Mouse (Mus musculus) C2C12 (cell line): ENCODE results near the gene Lingo2. TPM values are rescaled to one million over a fixed set of nuclear protein-coding genes. Genes with fewer than 3 reads are reported as not detected.
"Not testable (repeated sequence)": the region's sequence is repeated elsewhere in the genome, so short reads cannot be mapped to it uniquely, and the experiment has no call there.

Experiments
- H3K27me3 ChIP-seq: one replicate; pipeline ENCODE4 v1.6.1; 2011; ENCODE audit not compliant: control insufficient read depth, insufficient read depth, insufficient read length
- H3K36me3 ChIP-seq: one replicate; pipeline ENCODE4 v1.6.1; 2011; ENCODE audit not compliant: control insufficient read depth, insufficient read depth
- H3K4me3 ChIP-seq: one replicate; pipeline ENCODE4 v1.5.1; 2011; ENCODE audit warnings: mild to moderate bottlenecking, control low read depth; ENCODE audit not compliant: poor library complexity, insufficient read depth, severe bottlenecking
- H3K79me2 ChIP-seq: one replicate; pipeline ENCODE4 v1.6.1; 2011; ENCODE audit not compliant: control insufficient read depth, insufficient read depth
- H3K79me3 ChIP-seq: one replicate; pipeline ENCODE4 v1.6.1; 2011; ENCODE audit warnings: low read depth, control low read depth
- H3ac ChIP-seq: one replicate; pipeline ENCODE3; 2011; ENCODE audit warnings: low read depth; ENCODE audit not compliant: control insufficient read depth, insufficient read length
- CEBPB ChIP-seq: IDR thresholded peaks from one replicate; pipeline ENCODE4 v1.6.1; 2011; ENCODE audit warnings: low read depth, mild to moderate bottlenecking, control low read depth, moderate library complexity
- CTCF ChIP-seq: IDR thresholded peaks from one replicate; pipeline ENCODE4 v1.5.1; 2011; ENCODE audit not compliant: control insufficient read depth, insufficient read depth, insufficient read length
- FOSL1 ChIP-seq: IDR thresholded peaks from one replicate; pipeline ENCODE4 v1.8.0; 2011; ENCODE audit warnings: mild to moderate bottlenecking, low read length; ENCODE audit not compliant: poor library complexity, insufficient read depth, severe bottlenecking
- MAX ChIP-seq: IDR thresholded peaks from one replicate; pipeline ENCODE4 v1.6.1; 2011; ENCODE audit warnings: mild to moderate bottlenecking, control low read depth
- MYOD1 ChIP-seq: IDR thresholded peaks from one replicate; pipeline ENCODE4 v1.6.1; 2011; ENCODE audit warnings: low read depth; ENCODE audit not compliant: control insufficient read depth, insufficient read length
- MYOG ChIP-seq: IDR thresholded peaks from one replicate; pipeline ENCODE4 v1.6.1; 2011; ENCODE audit not compliant: control insufficient read depth, insufficient read length; ENCODE audit errors: extremely low read depth
- USF1 ChIP-seq: IDR thresholded peaks from one replicate; pipeline ENCODE4 v1.6.1; 2011; ENCODE audit warnings: low read depth, mild to moderate bottlenecking, control low read depth, moderate library complexity
- microRNA-seq: library from miRNA; unstranded; fragments of <30 nt; microRNA quantifications from one replicate; pipeline ENCODE4, GENCODE M21; 2019; ENCODE audit warnings: borderline microRNAs expressed
- polyA plus RNA-seq: library from polyadenylated mRNA; unstranded; fragments of >200 nt; fragmentation: generic; extraction: Trizol; gene quantifications from one replicate; pipeline ENCODE4 v1.2.1, GENCODE M21; 2012; ENCODE audit warnings: missing spikeins

Gene Lingo2
- polyA plus RNA-seq, 1 experiment, result 0.05 TPM

DNA sequence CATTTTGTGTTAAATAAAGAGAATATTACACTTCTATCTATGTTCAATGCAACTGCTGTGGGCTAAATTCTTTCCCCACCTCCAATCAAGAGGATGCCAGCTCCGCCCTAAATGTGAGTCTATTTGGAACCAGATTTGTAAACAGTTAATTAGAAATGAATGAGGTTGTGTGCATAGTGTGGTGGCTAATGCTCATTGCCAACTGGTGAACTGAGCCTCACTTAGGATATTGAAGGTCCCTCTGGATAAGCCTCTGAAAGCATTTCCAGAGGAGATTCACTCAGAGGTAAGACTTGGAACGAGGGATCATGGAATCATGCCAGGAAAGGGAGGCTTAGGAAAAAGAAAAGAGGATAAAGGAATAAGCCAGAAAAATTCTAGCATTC is 1256.4 kb downstream of the Lingo2 start:
- Histone ChIP-seq H3K4me3 (no peak overlapping the region), H3K27me3 (no peaks in the 10 kb centered on the region), H3ac (no peak overlapping the region), H3K36me3 (no peaks in the 10 kb centered on the region), H3K79me2 (no peaks in the 10 kb centered on the region), H3K79me3 (no peaks in the 10 kb centered on the region)
- TF ChIP-seq USF1 (no peak), CTCF (no peak), MYOG (no peak), FOSL1 (no peak), MAX (no peak), CEBPB (no peak), MYOD1 (no peak)

DNA sequence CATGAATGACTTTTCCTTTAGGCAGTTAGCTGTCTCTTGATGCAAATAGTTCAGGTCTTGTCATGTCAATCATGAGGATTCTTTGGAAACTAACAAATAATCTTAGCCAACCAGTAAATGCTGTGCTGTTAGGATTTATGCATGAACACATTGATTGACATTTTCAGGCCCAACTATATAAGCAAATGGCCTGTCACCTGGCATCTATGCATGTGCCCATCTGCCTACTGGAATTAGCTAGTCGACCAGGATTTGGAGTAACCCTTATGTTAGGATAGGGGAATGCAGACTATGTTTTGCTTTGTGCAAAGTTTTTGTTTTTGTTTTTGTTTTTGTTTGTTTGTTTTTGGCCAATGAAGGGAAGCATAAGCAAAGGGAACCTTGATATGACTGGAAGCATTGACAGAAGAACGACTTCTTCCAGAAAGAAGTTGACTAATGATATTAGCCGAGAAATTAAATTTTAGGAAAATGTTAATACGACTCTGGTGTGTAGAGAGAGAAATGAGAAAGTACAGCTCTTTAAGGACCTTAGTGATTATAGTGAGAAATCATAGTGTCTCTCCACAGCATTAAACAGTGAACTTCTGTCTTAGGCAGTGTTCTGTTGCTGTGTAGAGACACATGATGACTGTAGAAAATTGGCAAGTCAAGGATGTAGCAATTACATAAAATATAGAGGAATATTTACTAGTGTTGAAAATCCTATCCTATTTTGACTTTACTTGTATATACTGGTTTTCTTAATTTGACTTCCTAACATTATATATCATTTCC is 1257.0 kb downstream of the Lingo2 start:
- no peak overlapping the region for H3K4me3 ChIP-seq
- TF ChIP-seq CTCF, result no peak
- TF ChIP-seq MYOD1, result no peak
- no peak for TF ChIP-seq CEBPB
- no peak for TF ChIP-seq MYOG
- no peak for TF ChIP-seq FOSL1
- no peak for TF ChIP-seq MAX
- TF ChIP-seq USF1, result no peak
- no peaks in the 10 kb centered on the region for H3K79me3 ChIP-seq
- no peak overlapping the region for H3ac ChIP-seq
- no peaks in the 10 kb centered on the region for H3K36me3 ChIP-seq
- H3K27me3 ChIP-seq, result no peaks in the 10 kb centered on the region
- H3K79me2 ChIP-seq, result no peaks in the 10 kb centered on the region

DNA sequence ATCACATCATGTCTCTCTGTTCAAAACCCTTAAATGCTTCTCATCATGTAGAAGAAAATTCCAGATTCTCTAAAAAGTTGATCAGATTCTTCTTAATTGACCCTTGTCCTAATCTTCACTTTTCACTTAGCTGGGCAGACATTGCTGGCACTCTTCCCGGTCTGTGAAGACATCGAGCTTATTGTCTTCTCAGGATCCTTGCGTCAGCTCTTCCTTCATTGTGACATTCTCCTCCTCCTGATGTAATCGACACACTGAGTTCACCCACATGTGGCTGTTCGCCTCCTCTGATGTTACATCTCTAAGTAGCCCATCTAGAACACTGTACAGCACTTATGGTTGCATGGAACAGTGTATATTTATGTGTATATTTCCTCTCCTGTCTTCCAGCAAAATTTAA is 1261.0 kb downstream of the Lingo2 start:
- Histone ChIP-seq H3K4me3 (no peak overlapping the region), H3K27me3 (no peaks in the 10 kb centered on the region), H3ac (no peak overlapping the region), H3K36me3 (no peaks in the 10 kb centered on the region), H3K79me2 (no peaks in the 10 kb centered on the region), H3K79me3 (no peaks in the 10 kb centered on the region)
- TF ChIP-seq USF1, result no peak

DNA sequence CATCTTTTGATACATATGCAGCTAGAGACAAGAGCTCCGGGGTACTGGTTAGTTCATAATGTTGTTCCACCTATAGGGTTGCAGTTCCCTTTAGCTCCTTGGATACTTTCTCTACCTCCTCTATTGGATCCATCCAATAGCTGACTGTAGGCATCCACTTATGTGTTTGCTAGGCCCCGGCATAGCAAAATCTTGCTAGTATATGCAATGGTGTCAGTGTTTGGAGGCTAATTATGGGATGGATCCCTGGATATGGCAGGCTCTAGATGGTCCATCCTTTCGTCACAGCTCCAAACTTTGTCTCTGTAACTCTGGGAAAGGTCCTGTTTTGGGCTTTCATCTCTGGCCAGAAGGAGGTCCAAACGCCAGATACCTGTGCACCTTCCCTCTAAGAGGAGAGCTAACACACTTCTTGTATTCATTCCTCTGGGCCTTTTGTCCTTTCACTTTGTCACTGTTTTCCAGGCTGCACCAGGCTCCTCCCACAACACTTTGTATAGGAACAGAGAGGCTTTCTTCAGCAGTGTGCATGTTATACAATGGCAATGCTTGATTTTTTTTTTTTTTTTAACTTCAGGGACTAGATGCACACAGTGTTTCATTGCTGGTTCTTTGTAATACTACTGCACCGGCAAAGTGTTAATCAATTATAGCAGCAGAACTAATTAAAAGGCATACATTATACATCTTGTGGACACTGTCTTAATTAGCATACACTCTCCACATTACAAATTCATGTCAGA is 1262.9 kb downstream of the Lingo2 start:
- not testable (repeated sequence) for H3K27me3 ChIP-seq, H3ac ChIP-seq, H3K79me3 ChIP-seq, H3K79me2 ChIP-seq, H3K36me3 ChIP-seq, H3K4me3 ChIP-seq

Small RNA genes lying within 50 kb of the gene (microRNA-seq; reads per million reads assigned to microRNA genes)
- gene Mir873a (not detected), gene Mir873b (not detected), gene Mir876 (not detected)
